Mouse (Mus musculus) neural tube, embryonic 15.5 days (tissue): ENCODE measurements around the gene Trp53rka. TPM values are rescaled to one million over a fixed set of nuclear protein-coding genes. Genes with fewer than 3 reads are reported as not detected.

Experiments
- ATAC-seq: fragments of 200-750 bp; cut with Nextera tagmentation; 2 replicates; pipeline ENCODE4 v1.8.0; 2017; ENCODE audit warnings: mild to moderate bottlenecking, moderate TSS enrichment, moderate library complexity; ENCODE audit not compliant: low FRiP score
- H3K27ac ChIP-seq: fragments of 300-500 bp; sonication (generic); replicated peaks from 2 replicates; pipeline ENCODE4 v1.5.1; 2015; ENCODE audit warnings: mild to moderate bottlenecking, inconsistent platforms
- H3K27me3 ChIP-seq: fragments of 300-500 bp; sonication (generic); replicated peaks from 2 replicates; pipeline ENCODE4 v1.6.1; 2015; ENCODE audit warnings: inconsistent platforms
- H3K36me3 ChIP-seq: fragments of 300-500 bp; sonication (generic); 2 replicates; pipeline ENCODE4 v1.6.1; 2015; ENCODE audit warnings: inconsistent platforms
- H3K4me1 ChIP-seq: fragments of 300-500 bp; sonication (generic); 2 replicates; pipeline ENCODE4 v1.6.1; 2015; ENCODE audit warnings: inconsistent platforms
- H3K4me2 ChIP-seq: fragments of 300-500 bp; sonication (generic); 2 replicates; pipeline ENCODE4 v1.6.1; 2015; ENCODE audit warnings: inconsistent platforms, mild to moderate bottlenecking, moderate library complexity
- H3K4me3 ChIP-seq: fragments of 300-500 bp; sonication (generic); replicated peaks from 2 replicates; pipeline ENCODE4 v1.5.1; 2015; ENCODE audit warnings: mild to moderate bottlenecking, inconsistent platforms
- H3K9ac ChIP-seq: fragments of 300-500 bp; sonication (generic); replicated peaks from 2 replicates; pipeline ENCODE4 v1.6.1; 2015; ENCODE audit warnings: mild to moderate bottlenecking, inconsistent platforms
- H3K9me3 ChIP-seq: fragments of 300-500 bp; sonication (generic); replicated peaks from 2 replicates; pipeline ENCODE4 v1.6.1; 2016; ENCODE audit warnings: inconsistent platforms
- WGBS: fragments of 180-500 bp; shearing (Covaris S2); methylation state at CpG from one replicate; pipeline ENCODE4 v1.1.7; 2015; ENCODE audit warnings: mixed read lengths; 5-methylcytosine and 5-hydroxymethylcytosine counted together
- polyA plus RNA-seq: library from polyadenylated mRNA; unstranded; fragments of >200 nt; fragmentation: Nextera tagmentation; extraction: Ambion mirVana; gene quantifications from 2 replicates; pipeline ENCODE4 v1.2.1, GENCODE M21; 2015

The Trp53rka gene
- polyA plus RNA-seq, 1 experiment from 2014 or later = 35.5 TPM

GRCm38 (mm10) chr2:165509686-165510085, 16.6 kb upstream of the Trp53rka start:
- H3K9me3 ChIP-seq = no peaks in the 10 kb centered on the region
- no peak overlapping the region for H3K9ac ChIP-seq
- peaks cover 17% of the 10 kb centered on the region for H3K4me1 ChIP-seq
- no peaks in the 10 kb centered on the region for H3K27me3 ChIP-seq
- H3K4me3 ChIP-seq = no peak overlapping the region
- no peak overlapping the region for H3K4me2 ChIP-seq
- H3K27ac ChIP-seq = no peak overlapping the region
- 82% methylated on average over 9 of the region's 9 CpGs for WGBS
- ATAC-seq = no peak
- H3K36me3 ChIP-seq = no peaks in the 10 kb centered on the region

GRCm38 (mm10) chr2:165503259-165504203, 10.4 kb upstream of the Trp53rka start, which contains the start of gene Slc2a10:
Slc2a10 (plus strand) TSS chr2:165503787.
- Histone ChIP-seq H3K4me2 (peak within 1 kb of the TSS; percentile 57), H3K27me3 (no peaks in the 10 kb centered on the region), H3K36me3 (no peaks in the 10 kb centered on the region), H3K27ac (peak within 1 kb of the TSS; percentile 10; the same call in 1 of the 2 replicates), H3K9ac (peak within 1 kb of the TSS; percentile 30; the same call in 1 of the 2 replicates), H3K9me3 (no peaks in the 10 kb centered on the region), H3K4me1 (peaks cover 18% of the 10 kb centered on the region), H3K4me3 (peak within 1 kb of the TSS; percentile 33)
- 4% methylated on average over 31 of the region's 32 CpGs for WGBS
- peak; percentile 65 for ATAC-seq

- H3K27ac ChIP-seq = no peak overlapping the region
- H3K4me3 ChIP-seq = no peak overlapping the region
- H3K4me2 ChIP-seq = no peak overlapping the region
- no peaks in the 10 kb centered on the region for H3K9me3 ChIP-seq
- no peaks in the 10 kb centered on the region for H3K36me3 ChIP-seq
- no peaks in the 10 kb centered on the region for H3K27me3 ChIP-seq
- H3K9ac ChIP-seq = no peak overlapping the region
- H3K4me1 ChIP-seq = peaks cover 19% of the 10 kb centered on the region
- no peak for ATAC-seq
- 74% methylated on average over 6 of the region's 6 CpGs for WGBS
These were observed 5.7 kb upstream of the Trp53rka start for GRCm38 (mm10) chr2:165498816-165499215.

GRCm38 (mm10) chr2:165497706-165498275, 4.7 kb upstream of the Trp53rka start:
- no peak for ATAC-seq
- Histone ChIP-seq H3K9ac (no peak overlapping the region), H3K36me3 (no peaks in the 10 kb centered on the region), H3K27ac (no peak overlapping the region), H3K4me3 (no peak overlapping the region), H3K27me3 (no peaks in the 10 kb centered on the region), H3K4me1 (peaks cover 12% of the 10 kb centered on the region), H3K9me3 (no peaks in the 10 kb centered on the region), H3K4me2 (no peak overlapping the region)
- WGBS = 85% methylated on average over 2 of the region's 2 CpGs

GRCm38 (mm10) chr2:165496251-165496650, 3.1 kb upstream of the Trp53rka start:
- Histone ChIP-seq H3K36me3 (no peaks in the 10 kb centered on the region), H3K9me3 (no peaks in the 10 kb centered on the region), H3K27ac (no peak overlapping the region), H3K4me3 (no peak overlapping the region), H3K4me2 (no peak overlapping the region), H3K4me1 (peaks cover 18% of the 10 kb centered on the region), H3K27me3 (no peaks in the 10 kb centered on the region), H3K9ac (no peak overlapping the region)
- ATAC-seq = no peak

GRCm38 (mm10) chr2:165494495-165494894, 1.4 kb upstream of the Trp53rka start:
- Histone ChIP-seq H3K36me3 (peaks cover 13% of the 10 kb centered on the region), H3K4me2 (peak overlapping the region; percentile 80), H3K9ac (no peak overlapping the region), H3K27ac (peak overlapping the region; percentile 84), H3K9me3 (no peaks in the 10 kb centered on the region), H3K4me1 (peaks cover 18% of the 10 kb centered on the region), H3K4me3 (no peak overlapping the region), H3K27me3 (no peaks in the 10 kb centered on the region)
- WGBS = 21% methylated on average over 2 of the region's 2 CpGs
- ATAC-seq = no peak

GRCm38 (mm10) chr2:165493587-165494210, 575 bp upstream of the Trp53rka start:
- Histone ChIP-seq H3K27me3 (no peaks in the 10 kb centered on the region), H3K9ac (peak overlapping the region; percentile 81), H3K4me1 (peaks cover 18% of the 10 kb centered on the region), H3K36me3 (peaks cover 19% of the 10 kb centered on the region), H3K27ac (peak overlapping the region; percentile 84), H3K4me2 (peak overlapping the region; percentile 80), H3K4me3 (peak overlapping the region; percentile 73), H3K9me3 (no peaks in the 10 kb centered on the region)
- WGBS = 5% methylated on average over 17 of the region's 17 CpGs
- peak; percentile 65 for ATAC-seq

- Histone ChIP-seq H3K27ac (no peak overlapping the region; the same call in 1 of the 2 replicates), H3K9ac (no peak overlapping the region), H3K36me3 (peaks cover 26% of the 10 kb centered on the region), H3K4me3 (no peak overlapping the region), H3K27me3 (no peaks in the 10 kb centered on the region), H3K4me1 (peaks cover 15% of the 10 kb centered on the region), H3K9me3 (no peaks in the 10 kb centered on the region), H3K4me2 (no peak overlapping the region)
- ATAC-seq = peak; percentile 77
- 29% methylated on average over 8 of the region's 8 CpGs for whole genome bisulfite sequencing
These were observed 6.1 kb downstream of the Trp53rka start for GRCm38 (mm10) chr2:165486881-165487535.

GRCm38 (mm10) chr2:165486401-165486800, 6.7 kb downstream of the Trp53rka start:
- no peak overlapping the region for H3K9ac ChIP-seq
- H3K27ac ChIP-seq = no peak overlapping the region
- H3K4me3 ChIP-seq = no peak overlapping the region
- peaks cover 26% of the 10 kb centered on the region for H3K36me3 ChIP-seq
- no peak for ATAC-seq
- no peaks in the 10 kb centered on the region for H3K27me3 ChIP-seq
- H3K4me2 ChIP-seq = no peak overlapping the region
- WGBS = 65% methylated on average over 5 of the region's 5 CpGs
- H3K4me1 ChIP-seq = peaks cover 12% of the 10 kb centered on the region
- no peaks in the 10 kb centered on the region for H3K9me3 ChIP-seq

GRCm38 (mm10) chr2:165485826-165486225, 7.3 kb downstream of the Trp53rka start:
- Histone ChIP-seq H3K4me3 (no peak overlapping the region), H3K27ac (no peak overlapping the region), H3K4me2 (no peak overlapping the region), H3K9ac (no peak overlapping the region), H3K9me3 (no peaks in the 10 kb centered on the region), H3K27me3 (no peaks in the 10 kb centered on the region), H3K4me1 (peaks cover 12% of the 10 kb centered on the region), H3K36me3 (peaks cover 26% of the 10 kb centered on the region)
- 67% methylated on average over 3 of the region's 3 CpGs for WGBS
- ATAC-seq = no peak

GRCm38 (mm10) chr2:165484152-165484551, 9.0 kb downstream of the Trp53rka start:
- peaks cover 10% of the 10 kb centered on the region for H3K36me3 ChIP-seq
- no peaks in the 10 kb centered on the region for H3K9me3 ChIP-seq
- WGBS = 67% methylated on average over 6 of the region's 6 CpGs
- no peak overlapping the region for H3K4me3 ChIP-seq
- H3K4me2 ChIP-seq = no peak overlapping the region
- ATAC-seq = no peak
- H3K27me3 ChIP-seq = no peaks in the 10 kb centered on the region
- no peak overlapping the region for H3K27ac ChIP-seq
- H3K4me1 ChIP-seq = peaks cover 12% of the 10 kb centered on the region
- no peak overlapping the region for H3K9ac ChIP-seq
